Mouse (Mus musculus) gastrocnemius, adult 8-10 months (tissue): ENCODE measurements around the gene Vmn2r-ps159. TPM values are rescaled to one million over a fixed set of nuclear protein-coding genes. Genes with fewer than 3 reads are reported as not detected.
"Not testable (repeated sequence)": the region's sequence is repeated elsewhere in the genome, so short reads cannot be mapped to it uniquely, and the experiment has no call there.

Source experiments
- DNase-seq, 2 experiments: peaks; one replicate each; pipeline ENCODE4 v3.0.0; 2022; ENCODE audit warnings: low spot score in 2 of 2
- total RNA-seq, 4 experiments: library from RNA; stranded (reverse); gene quantifications; 2 replicates each; pipeline ENCODE4 v1.2.4; 2022

The Vmn2r-ps159 gene
- not detected for total RNA-seq

DNA sequence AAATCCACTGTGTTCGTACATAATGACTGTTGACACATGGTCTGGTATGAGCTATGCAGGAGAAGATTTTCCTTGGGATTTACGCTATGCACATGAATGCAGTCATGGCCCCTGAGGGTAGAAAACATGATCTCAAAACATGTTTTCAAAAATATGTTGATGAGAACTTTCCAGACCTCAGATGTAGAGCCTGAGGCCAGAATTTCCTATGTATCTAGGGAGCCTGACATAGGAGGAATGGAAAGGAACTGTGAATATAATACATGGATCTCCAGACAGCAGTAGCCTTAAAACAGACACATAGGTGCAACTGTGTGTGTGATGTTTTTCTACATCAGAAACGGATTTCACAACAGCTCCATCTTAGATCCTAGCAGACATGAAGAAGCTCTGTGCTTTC lies at the start of gene Vmn2r-ps159:
Vmn2r-ps159 (plus strand) TSS at position 301 of the 400 bp plus-strand sequence.
- DNase-seq = not testable (repeated sequence)

DNA sequence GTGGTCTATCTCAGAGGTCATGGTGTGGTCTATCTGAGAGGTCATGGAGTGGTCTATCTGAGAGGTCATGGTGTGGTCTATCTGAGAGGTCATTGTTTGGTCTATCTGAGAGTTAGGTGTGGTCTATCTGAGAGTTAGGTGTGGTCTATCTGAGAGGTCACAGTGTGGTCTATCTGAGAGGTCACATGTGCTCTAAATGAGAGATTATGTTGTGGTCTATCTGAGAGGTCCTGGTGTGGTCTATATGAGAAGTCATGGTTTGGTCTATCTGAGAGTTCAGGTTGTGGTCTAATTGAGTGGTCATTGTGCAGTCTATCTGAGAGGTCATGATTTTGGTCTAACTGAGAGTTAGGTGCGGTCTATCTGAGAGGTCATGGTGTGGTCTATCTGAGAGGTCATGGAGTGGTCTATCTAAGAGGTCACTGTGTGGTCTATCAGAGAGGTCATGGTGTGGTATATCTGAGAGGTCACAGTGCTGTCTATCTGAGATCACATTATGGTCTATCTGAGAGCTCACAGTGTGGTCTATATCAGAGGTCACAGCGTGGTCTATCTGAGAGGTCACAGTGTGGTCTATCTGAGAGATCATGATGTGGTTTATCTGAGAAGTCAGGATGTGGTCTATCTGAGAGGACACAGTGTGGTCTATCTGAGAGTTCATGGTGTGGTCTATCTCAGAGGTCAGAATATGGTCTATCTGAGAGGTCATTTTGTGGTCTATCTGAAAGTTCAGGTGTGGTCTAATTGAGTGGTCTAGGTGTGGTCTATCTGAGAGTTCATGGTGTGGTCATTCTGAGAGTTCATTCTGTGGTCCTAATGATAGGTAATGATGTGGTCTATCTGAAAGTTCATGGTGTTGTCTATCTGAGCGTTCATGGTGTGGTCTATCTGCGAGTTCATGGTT lies 10.9 kb downstream of the Vmn2r-ps159 start:
- not testable (repeated sequence) for DNase-seq

DNA sequence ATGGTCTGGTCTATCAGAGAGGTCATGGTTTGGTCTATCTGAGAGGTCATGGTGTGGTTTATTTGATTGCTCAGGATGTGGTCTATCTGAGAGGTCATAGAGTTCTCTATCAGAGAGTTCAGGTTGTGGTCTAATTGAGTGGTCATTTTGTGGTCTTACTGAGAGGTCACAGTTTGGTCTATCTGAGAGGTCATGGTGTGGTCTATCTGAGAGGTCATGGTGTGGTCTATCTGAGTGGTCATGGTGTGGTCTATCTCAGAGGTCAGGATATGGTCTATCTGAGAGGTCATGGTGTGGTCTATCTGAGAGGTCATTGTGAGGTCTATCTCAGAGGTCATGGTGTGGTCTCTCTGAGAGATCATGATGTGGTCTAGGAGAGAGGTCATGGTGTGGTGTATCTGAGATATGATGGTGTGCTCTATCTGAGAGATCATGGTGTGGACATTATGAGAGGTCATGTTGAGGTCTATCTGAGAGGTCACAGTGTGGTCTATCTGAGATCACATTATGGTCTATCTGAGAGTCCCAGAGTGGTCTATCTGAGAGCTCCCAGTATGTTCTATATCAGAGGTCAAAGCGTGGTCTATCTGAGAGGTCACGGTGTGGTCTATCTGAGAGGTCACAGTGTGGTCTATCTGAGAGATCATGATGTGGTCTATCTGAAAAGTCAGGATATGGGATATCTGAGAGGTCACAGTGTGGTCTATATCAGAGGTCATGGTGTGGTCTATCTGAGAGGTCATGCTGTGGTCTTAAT lies 11.8 kb downstream of the Vmn2r-ps159 start:
- DNase-seq = no peak

DNA sequence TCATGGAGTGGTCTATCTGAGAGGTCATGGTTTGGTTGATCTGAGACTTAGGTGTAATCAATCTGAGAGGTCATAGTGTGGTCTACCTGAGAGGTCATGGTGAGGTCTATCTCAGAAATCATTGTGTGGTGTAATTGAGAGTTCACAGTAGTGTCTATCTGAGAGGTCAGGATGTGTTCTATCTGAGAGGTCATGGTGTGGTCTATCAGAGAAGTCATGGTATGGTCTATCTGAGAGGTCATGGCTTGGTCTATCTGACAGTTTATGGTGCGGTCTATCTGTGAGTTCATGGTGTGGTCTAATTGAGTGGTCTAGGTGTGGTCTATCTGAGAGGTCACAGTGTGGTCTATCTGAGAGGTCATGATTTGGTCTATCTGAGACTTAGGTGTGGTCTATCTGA lies 12.4 kb downstream of the Vmn2r-ps159 start:
- no peak for DNase-seq

DNA sequence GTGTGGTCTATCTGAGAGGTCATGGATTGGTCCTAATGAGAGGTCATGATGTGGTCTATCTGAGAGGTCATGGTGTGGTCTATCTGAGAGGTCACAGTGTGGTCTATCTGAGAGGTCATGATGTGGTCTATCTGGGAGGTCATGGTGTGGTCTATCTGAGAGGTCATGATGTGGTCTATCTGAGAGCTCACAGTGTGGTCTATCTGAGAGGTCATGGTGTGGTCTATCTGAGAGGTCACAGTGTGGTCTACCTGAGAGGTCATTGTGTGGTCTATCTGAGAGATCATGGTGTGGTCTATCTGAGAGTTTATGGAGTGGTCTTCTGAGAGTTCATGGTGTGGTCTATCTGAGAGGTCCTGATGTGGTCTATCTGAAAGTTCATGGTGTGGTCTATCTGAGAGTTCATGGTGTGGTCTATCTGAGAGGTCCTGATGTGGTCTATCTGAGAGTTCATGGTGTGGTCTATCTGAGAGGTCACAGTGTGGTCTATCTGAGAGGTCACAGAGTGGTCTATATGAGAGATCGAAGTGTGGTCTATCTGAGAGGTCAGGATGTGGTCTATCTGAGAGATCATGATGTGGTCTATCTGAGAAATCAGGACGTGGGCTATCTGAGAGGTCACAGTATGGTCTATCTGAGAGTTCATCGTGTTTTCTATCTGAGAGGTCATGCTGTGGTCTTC lies 26.0 kb downstream of the Vmn2r-ps159 start:
- DNase-seq = not testable (repeated sequence)

Other genes starting within 250 kb of the Vmn2r-ps159 start
- gene 9430015G10Rik, start 221.1 kb upstream of the Vmn2r-ps159 start, total RNA-seq = 1 to 10 TPM; 2.1 to 4.2 (median 2.4) TPM
- gene Rnf223, start 200.6 kb upstream of the Vmn2r-ps159 start, total RNA-seq = not detected
- gene Agrn, start 133.6 kb upstream of the Vmn2r-ps159 start, total RNA-seq = 1 to 10 TPM; 3.3 to 5.9 (median 4.4) TPM
- under 1 TPM in 2 of 4 experiments, not detected in 2; 0.34 to 0.67 TPM for gene Isg15, start 130.3 kb upstream of the Vmn2r-ps159 start, total RNA-seq
- 1 to 10 TPM; 4.3 to 6.3 (median 4.8) TPM for gene AW011738, start 127.8 kb upstream of the Vmn2r-ps159 start, total RNA-seq
- 100 to 1,000 TPM; 149 to 208 (median 179) TPM for gene Perm1, start 115.2 kb upstream of the Vmn2r-ps159 start, total RNA-seq
- 1 to 10 TPM; 5.5 to 6.6 (median 6.2) TPM for gene Plekhn1, start 96.2 kb upstream of the Vmn2r-ps159 start, total RNA-seq
- gene Noc2l, start 95.1 kb upstream of the Vmn2r-ps159 start, total RNA-seq = 10 to 100 TPM; 30.9 to 38.1 (median 32.1) TPM
- gene Samd11, start 75.4 kb upstream of the Vmn2r-ps159 start, total RNA-seq = not detected